Mouse (Mus musculus): ENCODE measurements around the gene Ccl9.

The Ccl9 gene

GRCm38 (mm10) chr11:83581626-83582610 is 3.5 kb upstream of the Ccl9 start:
- in situ Hi-C loops (cut with MboI; ENCODE audit: unreplicated experiment in 2 of 2), result no loop called here

GRCm38 (mm10) chr11:83580699-83581232 is 2.3 kb upstream of the Ccl9 start:
- in situ Hi-C loops (cut with MboI; ENCODE audit: unreplicated experiment in 2 of 2), result no loop called here

GRCm38 (mm10) chr11:83578999-83579398 is 563 bp upstream of the Ccl9 start:
- in situ Hi-C loops (cut with MboI; ENCODE audit: unreplicated experiment in 2 of 2), result loop anchor here in 1 of 2 experiments (10.0 kb wide), 1 partner anchor 46 kb away; no protein-coding TSS in a partner anchor

GRCm38 (mm10) chr11:83576927-83577555 is 1.4 kb downstream of the Ccl9 start:
- in situ Hi-C loops (cut with MboI; ENCODE audit: unreplicated experiment in 2 of 2), result loop anchor here in 1 of 2 experiments (10.0 kb wide), 1 partner anchor 48 kb away; no protein-coding TSS in a partner anchor

- in situ Hi-C loops (cut with MboI; ENCODE audit: unreplicated experiment in 2 of 2), result loop anchor here in 1 of 2 experiments (10.0 kb wide), 1 partner anchor 52 kb away; no protein-coding TSS in a partner anchor
These were observed 5.6 kb downstream of the Ccl9 start for GRCm38 (mm10) chr11:83572834-83573233.

- in situ Hi-C loops (cut with MboI; ENCODE audit: unreplicated experiment in 2 of 2), result loop anchor here in 1 of 2 experiments (10.0 kb wide), 1 partner anchor 53 kb away; no protein-coding TSS in a partner anchor
These were observed 6.2 kb downstream of the Ccl9 start for GRCm38 (mm10) chr11:83572223-83572622.

- in situ Hi-C loops (cut with MboI; ENCODE audit: unreplicated experiment in 2 of 2), result loop anchor here in 1 of 2 experiments (10.0 kb wide), 1 partner anchor 55 kb away; no protein-coding TSS in a partner anchor
These were observed 8.2 kb downstream of the Ccl9 start for GRCm38 (mm10) chr11:83570189-83570588.

- in situ Hi-C loops (cut with MboI; ENCODE audit: unreplicated experiment in 2 of 2), result loop anchor here in 1 of 2 experiments (5.0 kb wide), 1 partner anchor 53 kb away; no protein-coding TSS in a partner anchor
These were observed 9.2 kb downstream of the Ccl9 start for GRCm38 (mm10) chr11:83569249-83569648.

- in situ Hi-C loops (cut with MboI; ENCODE audit: unreplicated experiment in 2 of 2), result loop anchor here in 1 of 2 experiments (5.0 kb wide), 1 partner anchor 54 kb away; no protein-coding TSS in a partner anchor
These were observed 9.7 kb downstream of the Ccl9 start for GRCm38 (mm10) chr11:83568786-83569185.

GRCm38 (mm10) chr11:83568061-83568460 is 10.4 kb downstream of the Ccl9 start:
- in situ Hi-C loops (cut with MboI; ENCODE audit: unreplicated experiment in 2 of 2), result loop anchor here in 1 of 2 experiments (5.0 kb wide), 1 partner anchor 54 kb away; no protein-coding TSS in a partner anchor

- in situ Hi-C loops (cut with MboI; ENCODE audit: unreplicated experiment in 2 of 2), result loop anchor here in 1 of 2 experiments (5.0 kb wide), 1 partner anchor 55 kb away; no protein-coding TSS in a partner anchor
These were observed 11.1 kb downstream of the Ccl9 start for GRCm38 (mm10) chr11:83567311-83567710.

GRCm38 (mm10) chr11:83566617-83567016 is 11.8 kb downstream of the Ccl9 start:
- in situ Hi-C loops (cut with MboI; ENCODE audit: unreplicated experiment in 2 of 2), result loop anchor here in 1 of 2 experiments (5.0 kb wide), 1 partner anchor 56 kb away; no protein-coding TSS in a partner anchor

GRCm38 (mm10) chr11:83563754-83564153 is 14.7 kb downstream of the Ccl9 start:
- in situ Hi-C loops (cut with MboI; ENCODE audit: unreplicated experiment in 2 of 2), result no loop called here

- in situ Hi-C loops (cut with MboI; ENCODE audit: unreplicated experiment in 2 of 2), result no loop called here
These were observed 16.0 kb downstream of the Ccl9 start for GRCm38 (mm10) chr11:83562311-83562887.

- in situ Hi-C loops (cut with MboI; ENCODE audit: unreplicated experiment in 2 of 2), result no loop called here
These were observed 18.0 kb downstream of the Ccl9 start for GRCm38 (mm10) chr11:83560405-83560804.

- in situ Hi-C loops (cut with MboI; ENCODE audit: unreplicated experiment in 2 of 2), result loop anchor here in 1 of 2 experiments (5.0 kb wide), 1 partner anchor 180 kb away; no protein-coding TSS in a partner anchor
These were observed 21.4 kb downstream of the Ccl9 start for GRCm38 (mm10) chr11:83557074-83557473.

- in situ Hi-C loops (cut with MboI; ENCODE audit: unreplicated experiment in 2 of 2), result loop anchor here in 1 of 2 experiments (5.0 kb wide), 1 partner anchor 181 kb away; no protein-coding TSS in a partner anchor
These were observed 22.2 kb downstream of the Ccl9 start for GRCm38 (mm10) chr11:83556085-83556781.

GRCm38 (mm10) chr11:83551668-83552067 is 26.8 kb downstream of the Ccl9 start:
- in situ Hi-C loops (cut with MboI; ENCODE audit: unreplicated experiment in 2 of 2), result loop anchor here (5.0 kb wide), 2 partner anchors 109 to 181 kb away; no protein-coding TSS in a partner anchor

- in situ Hi-C loops (cut with MboI; ENCODE audit: unreplicated experiment in 2 of 2), result loop anchor here (5.0 kb wide), 2 partner anchors 109 to 181 kb away; no protein-coding TSS in a partner anchor
These were observed 27.4 kb downstream of the Ccl9 start for GRCm38 (mm10) chr11:83551037-83551436.

Data from v-Abl transformed pro-B cells (cell line).